Mouse (Mus musculus): Measurements from ENCODE around the gene Rwdd2b. TPM values are rescaled to one million over a fixed set of nuclear protein-coding genes. Genes with fewer than 3 reads are reported as not detected.

The Rwdd2b gene
- total and polyA plus RNA-seq, 2 experiments, result 5.0 to 9.5 TPM

DNA sequence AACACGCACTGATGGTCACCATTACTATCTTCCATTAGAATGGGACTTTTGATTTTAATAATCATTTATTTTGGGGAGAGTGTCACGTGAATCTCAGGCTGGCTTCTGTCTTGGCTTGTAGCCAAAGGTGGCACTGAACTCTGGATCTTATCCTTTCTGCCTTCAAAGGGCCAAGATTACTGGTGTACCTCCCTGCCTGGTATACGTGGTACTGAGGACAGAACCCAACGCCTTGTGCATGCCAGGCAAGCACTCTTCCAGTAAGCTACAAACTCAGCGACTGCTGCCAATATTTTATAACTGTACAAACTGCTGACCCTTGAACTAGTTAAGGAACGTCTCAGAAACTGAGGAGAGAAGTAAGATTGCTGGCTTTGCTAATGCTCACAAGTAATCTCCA is 5.4 kb downstream of the Rwdd2b start:
- Histone ChIP-seq H3K27ac (replicated peaks; ENCODE audit: insufficient read depth, low read depth, low read length) (no peak overlapping the region), H3K9ac (ENCODE audit: low read depth, low read length) (no peak overlapping the region), H3K4me1 (ENCODE audit: control insufficient read depth, insufficient read depth, low read length) (peaks cover 2% of the 10 kb centered on the region), H3K36me3 (ENCODE audit: control insufficient read depth, insufficient read depth, low read length) (no peaks in the 10 kb centered on the region), H3K79me2 (ENCODE audit: control insufficient read depth, insufficient read depth, low read length) (peaks cover 8% of the 10 kb centered on the region; the same call in 1 of the 2 replicates), H3K4me3 (ENCODE audit: insufficient read depth, low read depth, low read length) (no peak overlapping the region), H3K27me3 (ENCODE audit: control insufficient read depth, insufficient read depth, low read length) (no peaks in the 10 kb centered on the region)
- 67% methylated on average over 6 of the region's 6 CpGs for WGBS
- TF ChIP-seq POLR2A (IDR thresholded peaks at IDR 0.05; ENCODE audit: extremely low read depth, insufficient read depth, low read length) (no peak), CTCF (IDR thresholded peaks at IDR 0.05; ENCODE audit: low read depth, low read length) (no peak)
- DNase-seq (ENCODE audit: extremely low read depth, low read depth, low spot score), result no peak

DNA sequence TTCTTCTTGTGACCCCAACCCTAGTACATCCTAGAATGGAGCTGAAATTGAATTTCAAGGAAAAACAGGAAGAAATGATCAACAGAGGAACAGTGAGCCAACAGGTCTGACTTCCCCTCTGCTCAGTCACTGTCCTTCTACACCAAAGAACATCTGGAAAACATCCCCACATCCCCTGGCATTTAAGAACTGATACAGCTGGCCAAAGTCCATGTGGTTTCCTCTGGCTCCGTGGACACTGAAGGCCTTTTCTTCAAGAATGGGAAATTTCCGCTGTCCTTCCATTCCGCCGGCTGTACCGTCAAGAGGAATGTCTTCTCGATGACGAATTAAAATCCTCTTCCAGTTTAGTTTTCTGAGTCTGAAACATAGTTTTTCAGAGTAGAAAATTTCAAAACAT is 6.1 kb downstream of the Rwdd2b start:
- peaks cover 1% of the 10 kb centered on the region for H3K4me1 ChIP-seq (ENCODE audit: control insufficient read depth, insufficient read depth, low read length)
- H3K4me3 ChIP-seq (ENCODE audit: insufficient read depth, low read depth, low read length), result no peak overlapping the region
- H3K9ac ChIP-seq (ENCODE audit: low read depth, low read length), result no peak overlapping the region
- H3K27ac ChIP-seq (replicated peaks; ENCODE audit: insufficient read depth, low read depth, low read length), result no peak overlapping the region
- peaks cover 11% of the 10 kb centered on the region; the same call in 1 of the 2 replicates for H3K79me2 ChIP-seq (ENCODE audit: control insufficient read depth, insufficient read depth, low read length)
- no peaks in the 10 kb centered on the region for H3K27me3 ChIP-seq (ENCODE audit: control insufficient read depth, insufficient read depth, low read length)
- no peaks in the 10 kb centered on the region for H3K36me3 ChIP-seq (ENCODE audit: control insufficient read depth, insufficient read depth, low read length)
- DNase-seq (ENCODE audit: extremely low read depth, low read depth, low spot score), result no peak
- WGBS, result 91% methylated on average over 7 of the region's 7 CpGs
- no peak for TF ChIP-seq CTCF (IDR thresholded peaks at IDR 0.05; ENCODE audit: low read depth, low read length)
- no peak for TF ChIP-seq POLR2A (IDR thresholded peaks at IDR 0.05; ENCODE audit: extremely low read depth, insufficient read depth, low read length)

DNA sequence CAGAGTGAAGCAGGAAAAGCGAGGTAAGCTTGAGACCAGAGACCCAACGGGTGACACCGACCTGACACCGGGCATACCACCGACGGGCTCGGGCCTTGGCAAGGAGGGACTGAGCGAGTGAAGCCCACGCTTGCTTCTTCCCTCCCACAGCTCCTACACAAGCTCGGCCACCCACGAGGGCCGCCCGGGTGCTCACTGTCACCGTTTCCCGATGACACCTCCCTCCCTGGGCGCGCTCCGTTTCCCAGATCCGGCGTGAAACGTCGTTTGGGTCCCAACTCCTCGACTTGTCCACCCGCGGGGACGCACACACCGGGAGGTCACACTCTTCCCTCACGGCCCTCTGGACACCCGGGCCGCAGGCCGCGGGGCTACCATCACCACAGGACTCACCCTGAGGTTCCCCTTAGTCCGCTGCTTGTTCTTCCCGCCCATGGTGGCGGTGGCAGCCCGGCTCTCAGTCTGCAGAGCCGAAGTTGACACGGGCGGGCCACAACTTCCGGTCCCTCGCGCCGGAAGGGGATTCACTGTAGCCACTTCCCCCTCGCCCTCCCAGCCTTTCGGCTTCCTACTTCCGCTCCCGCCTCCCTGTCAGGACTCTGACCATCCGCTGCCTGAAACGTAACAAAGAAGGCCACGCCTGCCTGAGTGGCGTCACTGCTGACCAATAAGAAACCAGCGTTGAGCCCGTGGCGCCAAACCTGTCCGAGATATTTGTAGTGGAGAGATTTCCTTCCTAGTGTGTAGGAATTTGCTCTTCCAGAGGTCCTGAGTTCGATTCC is 8.1 kb downstream of the Rwdd2b start, which contains the start of gene Ltn1:
TSS of gene Ltn1 (minus strand) at position 580 of the 782 bp plus-strand sequence.
- Histone ChIP-seq H3K4me1 (ENCODE audit: control insufficient read depth, insufficient read depth, low read length) (peaks cover 4% of the 10 kb centered on the region), H3K79me2 (ENCODE audit: control insufficient read depth, insufficient read depth, low read length) (peaks cover 11% of the 10 kb centered on the region; the same call in 1 of the 2 replicates), H3K9ac (ENCODE audit: low read depth, low read length) (peak within 1 kb of the TSS; percentile 78), H3K27me3 (ENCODE audit: control insufficient read depth, insufficient read depth, low read length) (no peaks in the 10 kb centered on the region), H3K27ac (replicated peaks; ENCODE audit: insufficient read depth, low read depth, low read length) (peak within 1 kb of the TSS; percentile 42), H3K4me3 (ENCODE audit: insufficient read depth, low read depth, low read length) (peak within 1 kb of the TSS; percentile 78), H3K36me3 (ENCODE audit: control insufficient read depth, insufficient read depth, low read length) (no peaks in the 10 kb centered on the region)
- TF ChIP-seq POLR2A (IDR thresholded peaks at IDR 0.05; ENCODE audit: extremely low read depth, insufficient read depth, low read length) (peak; percentile 66; the same call in 1 of the 2 replicates), CTCF (IDR thresholded peaks at IDR 0.05; ENCODE audit: low read depth, low read length) (no peak)
- peak; percentile 96 for DNase-seq (ENCODE audit: extremely low read depth, low read depth, low spot score)
- WGBS, result under 1% methylated on average over 56 of the region's 56 CpGs

DNA sequence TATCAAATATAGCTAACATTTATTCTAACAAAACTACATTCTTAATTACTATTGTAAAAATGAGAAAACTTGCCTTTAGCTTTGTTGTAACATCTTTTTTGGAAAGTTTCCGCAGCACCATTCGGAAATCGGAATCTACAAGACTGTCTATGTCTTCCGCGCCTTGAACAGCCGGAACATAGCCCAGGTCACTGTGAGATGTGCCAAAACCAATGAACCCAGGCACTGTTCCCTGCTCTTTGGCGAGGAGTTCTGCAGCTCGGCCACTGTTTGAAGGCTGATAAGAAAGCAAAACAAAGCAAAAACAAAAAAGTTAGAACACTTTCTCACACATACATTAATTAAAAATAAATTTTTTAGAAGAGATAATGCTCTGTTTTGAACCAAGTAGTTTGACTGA is 12.9 kb downstream of the Rwdd2b start:
- Histone ChIP-seq H3K36me3 (ENCODE audit: control insufficient read depth, insufficient read depth, low read length) (peaks cover 32% of the 10 kb centered on the region), H3K4me1 (ENCODE audit: control insufficient read depth, insufficient read depth, low read length) (peaks cover 4% of the 10 kb centered on the region), H3K79me2 (ENCODE audit: control insufficient read depth, insufficient read depth, low read length) (peaks cover 11% of the 10 kb centered on the region; the same call in 1 of the 2 replicates), H3K9ac (ENCODE audit: low read depth, low read length) (no peak overlapping the region), H3K27me3 (ENCODE audit: control insufficient read depth, insufficient read depth, low read length) (no peaks in the 10 kb centered on the region), H3K27ac (replicated peaks; ENCODE audit: insufficient read depth, low read depth, low read length) (no peak overlapping the region), H3K4me3 (ENCODE audit: insufficient read depth, low read depth, low read length) (no peak overlapping the region)
- WGBS, result 28% methylated on average over 8 of the region's 8 CpGs
- DNase-seq (ENCODE audit: extremely low read depth, low read depth, low spot score), result peak; percentile 85
- TF ChIP-seq CTCF (IDR thresholded peaks at IDR 0.05; ENCODE audit: low read depth, low read length), result no peak
- TF ChIP-seq POLR2A (IDR thresholded peaks at IDR 0.05; ENCODE audit: extremely low read depth, insufficient read depth, low read length), result no peak

DNA sequence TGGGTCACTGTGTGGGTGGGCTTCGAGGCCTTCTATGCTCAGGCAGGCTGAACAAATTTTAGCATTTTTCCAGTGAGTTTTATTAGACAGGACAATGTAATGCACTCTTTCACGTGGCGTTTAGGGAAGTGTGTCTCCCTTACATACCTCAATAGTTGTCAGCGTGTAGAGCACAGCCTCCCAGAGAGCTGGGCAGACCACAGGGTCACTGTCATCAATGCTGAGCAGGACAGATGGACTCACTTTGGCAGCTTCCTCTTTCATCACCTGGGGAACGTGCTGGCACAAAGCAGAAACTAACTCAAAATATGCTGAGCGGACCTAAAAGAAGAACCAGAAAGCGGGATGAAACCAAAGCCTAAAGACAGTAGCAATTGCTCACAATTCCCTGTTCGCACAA is 19.7 kb downstream of the Rwdd2b start:
- peaks cover 78% of the 10 kb centered on the region for H3K36me3 ChIP-seq (ENCODE audit: control insufficient read depth, insufficient read depth, low read length)
- WGBS, result 95% methylated on average over 8 of the region's 8 CpGs
- no peak for DNase-seq (ENCODE audit: extremely low read depth, low read depth, low spot score)

DNA sequence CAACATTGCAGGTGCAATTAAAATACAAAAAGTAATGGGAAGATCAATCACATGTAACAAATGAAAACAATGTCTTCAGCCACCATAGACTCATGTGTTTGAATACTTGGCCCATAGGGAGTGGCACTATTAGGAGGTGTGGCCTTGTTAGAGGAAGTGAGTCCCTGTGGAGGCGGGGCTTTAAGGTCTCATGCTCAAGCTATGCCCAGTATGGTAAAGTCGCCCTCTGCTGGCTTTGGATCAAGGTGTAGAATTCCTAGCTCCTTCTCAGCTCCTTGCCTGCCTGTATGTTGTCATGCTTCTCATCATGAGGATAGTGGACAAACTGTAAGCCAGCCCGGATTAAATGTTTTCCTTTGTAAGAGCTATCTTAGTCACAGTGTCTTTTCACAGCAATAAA is 35.4 kb downstream of the Rwdd2b start:
- TF ChIP-seq POLR2A (IDR thresholded peaks at IDR 0.05; ENCODE audit: extremely low read depth, insufficient read depth, low read length) (no peak), CTCF (IDR thresholded peaks at IDR 0.05; ENCODE audit: low read depth, low read length) (no peak)
- peaks cover 66% of the 10 kb centered on the region for H3K36me3 ChIP-seq (ENCODE audit: control insufficient read depth, insufficient read depth, low read length)
- no peak overlapping the region for H3K4me3 ChIP-seq (ENCODE audit: insufficient read depth, low read depth, low read length)
- no peaks in the 10 kb centered on the region for H3K27me3 ChIP-seq (ENCODE audit: control insufficient read depth, insufficient read depth, low read length)
- H3K9ac ChIP-seq (ENCODE audit: low read depth, low read length), result no peak overlapping the region
- WGBS, result 94% methylated on average over 3 of the region's 3 CpGs
- H3K79me2 ChIP-seq (ENCODE audit: control insufficient read depth, insufficient read depth, low read length), result no peaks in the 10 kb centered on the region
- H3K27ac ChIP-seq (replicated peaks; ENCODE audit: insufficient read depth, low read depth, low read length), result no peak overlapping the region
- DNase-seq (ENCODE audit: extremely low read depth, low read depth, low spot score), result peak; percentile 22
- no peaks in the 10 kb centered on the region for H3K4me1 ChIP-seq (ENCODE audit: control insufficient read depth, insufficient read depth, low read length)

More for the DNA sequence above, 19.7 kb downstream of the Rwdd2b start:
- Histone ChIP-seq H3K27me3 (ENCODE audit: control insufficient read depth, insufficient read depth, low read length) (no peaks in the 10 kb centered on the region), H3K79me2 (ENCODE audit: control insufficient read depth, insufficient read depth, low read length) (no peaks in the 10 kb centered on the region), H3K4me1 (ENCODE audit: control insufficient read depth, insufficient read depth, low read length) (no peaks in the 10 kb centered on the region), H3K27ac (replicated peaks; ENCODE audit: insufficient read depth, low read depth, low read length) (no peak overlapping the region), H3K4me3 (ENCODE audit: insufficient read depth, low read depth, low read length) (no peak overlapping the region), H3K9ac (ENCODE audit: low read depth, low read length) (no peak overlapping the region)
- TF ChIP-seq POLR2A (IDR thresholded peaks at IDR 0.05; ENCODE audit: extremely low read depth, insufficient read depth, low read length) (no peak), CTCF (IDR thresholded peaks at IDR 0.05; ENCODE audit: low read depth, low read length) (no peak)

Data from liver, adult 2 months (tissue).